Mouse (Mus musculus) cerebellum, adult 9-11 months (tissue): ENCODE data around the gene Fignl2.
A peak's percentile ranks its signal among the peaks of the same experiment; 100 is the strongest.

Experiments
- DNase-seq: peaks from one replicate; pipeline ENCODE4 v3.0.0; 2022

Fignl2 gene

GRCm38 (mm10) chr15:101066920-101067696 is 11.3 kb downstream of the Fignl2 start:
- DNase-seq, result no peak

- DNase-seq, result no peak
These were observed 12.0 kb downstream of the Fignl2 start for GRCm38 (mm10) chr15:101066364-101066847.

GRCm38 (mm10) chr15:101065069-101065468 is 13.3 kb downstream of the Fignl2 start:
- DNase-seq, result no peak

- no peak for DNase-seq
These were observed 18.0 kb downstream of the Fignl2 start for GRCm38 (mm10) chr15:101060280-101060852.

- DNase-seq, result no peak
These were observed 18.6 kb downstream of the Fignl2 start for GRCm38 (mm10) chr15:101059570-101060279.

GRCm38 (mm10) chr15:101056225-101056624 is 22.1 kb downstream of the Fignl2 start:
- DNase-seq, result no peak

- DNase-seq, result no peak
These were observed 23.8 kb downstream of the Fignl2 start for GRCm38 (mm10) chr15:101054541-101054940.

GRCm38 (mm10) chr15:101053832-101054459 is 24.4 kb downstream of the Fignl2 start:
- no peak for DNase-seq

- DNase-seq, result no peak
These were observed 25.5 kb downstream of the Fignl2 start for GRCm38 (mm10) chr15:101052560-101053501.

GRCm38 (mm10) chr15:101051869-101052268 is 26.5 kb downstream of the Fignl2 start:
- no peak for DNase-seq

- no peak for DNase-seq
These were observed 29.9 kb downstream of the Fignl2 start for GRCm38 (mm10) chr15:101048338-101048896.

GRCm38 (mm10) chr15:101047194-101047555 is 31.2 kb downstream of the Fignl2 start, which contains the start of gene Gm47841:
Gene Gm47841 (minus strand): TSS chr15:101047397.
- DNase-seq, result no peak

- DNase-seq, result no peak
These were observed 31.7 kb downstream of the Fignl2 start for GRCm38 (mm10) chr15:101046527-101047193.

GRCm38 (mm10) chr15:101046039-101046526 is 32.3 kb downstream of the Fignl2 start:
- no peak for DNase-seq

- DNase-seq, result no peak
These were observed 33.8 kb downstream of the Fignl2 start for GRCm38 (mm10) chr15:101044531-101044930.

GRCm38 (mm10) chr15:101042613-101043012 is 35.8 kb downstream of the Fignl2 start:
- DNase-seq, result peak; percentile 46

GRCm38 (mm10) chr15:101041966-101042365 is 36.4 kb downstream of the Fignl2 start:
- no peak for DNase-seq

GRCm38 (mm10) chr15:101039651-101040050 is 38.7 kb downstream of the Fignl2 start:
- no peak for DNase-seq

- no peak for DNase-seq
These were observed 49.4 kb downstream of the Fignl2 start for GRCm38 (mm10) chr15:101028960-101029359.

- no peak for DNase-seq
These were observed 67.0 kb downstream of the Fignl2 start for GRCm38 (mm10) chr15:101011352-101011751.
